Mouse (Mus musculus): ENCODE measurements at regions not wholly inside any gene's neighbourhood (a gene's known extent, or its start where the extent isn't known, plus 50 kb on each side); places are given as distances from the start of the nearest gene placed in this dataset.

- DNase-seq (ENCODE audit: low spot score in 2 of 2): no peak
- intact Hi-C loops (cut with DNase I): no loop called here
Observed at GRCm38 (mm10) chr9:30848249-30848648, 74.0 kb downstream of the Adamts15 start.

- intact Hi-C loops (cut with DNase I): no loop called here
- no peak for DNase-seq (ENCODE audit: low spot score in 2 of 2)
Observed at GRCm38 (mm10) chr9:30845609-30846290, 76.5 kb downstream of the Adamts15 start.

GRCm38 (mm10) chr9:30844079-30844563, 78.1 kb downstream of the Adamts15 start:
- peak in 1 of 2 experiments; percentile 15 for DNase-seq (ENCODE audit: low spot score in 2 of 2)
- intact Hi-C loops (cut with DNase I): no loop called here

GRCm38 (mm10) chr9:30834908-30835307, 87.3 kb downstream of the Adamts15 start:
- no peak for DNase-seq (ENCODE audit: low spot score in 2 of 2)
- intact Hi-C loops (cut with DNase I): no loop called here

GRCm38 (mm10) chr9:30834565-30834905, 87.7 kb downstream of the Adamts15 start:
- intact Hi-C loops (cut with DNase I): no loop called here
- no peak for DNase-seq (ENCODE audit: low spot score in 2 of 2)

- intact Hi-C loops (cut with DNase I): no loop called here
- DNase-seq (ENCODE audit: low spot score in 2 of 2): no peak
Observed at GRCm38 (mm10) chr9:30833836-30834564, 88.3 kb downstream of the Adamts15 start.

- intact Hi-C loops (cut with DNase I): no loop called here
- DNase-seq (ENCODE audit: low spot score in 2 of 2): no peak
Observed at GRCm38 (mm10) chr9:30829158-30829870, 92.9 kb downstream of the Adamts15 start.

- DNase-seq (ENCODE audit: low spot score in 2 of 2): no peak
- intact Hi-C loops (cut with DNase I): no loop called here
Observed at GRCm38 (mm10) chr9:30827780-30828179, 94.5 kb downstream of the Adamts15 start.

GRCm38 (mm10) chr9:30824056-30824625, 98.1 kb downstream of the Adamts15 start:
- no peak for DNase-seq (ENCODE audit: low spot score in 2 of 2)
- intact Hi-C loops (cut with DNase I): no loop called here

- intact Hi-C loops (cut with DNase I): no loop called here
- no peak for DNase-seq (ENCODE audit: low spot score in 2 of 2)
Observed at GRCm38 (mm10) chr9:30820806-30821375, 101.4 kb downstream of the Adamts15 start.

GRCm38 (mm10) chr9:30813246-30813645, 109.0 kb downstream of the Adamts15 start:
- intact Hi-C loops (cut with DNase I): no loop called here
- no peak for DNase-seq (ENCODE audit: low spot score in 2 of 2)

GRCm38 (mm10) chr9:30810843-30811242, 111.4 kb downstream of the Adamts15 start:
- no peak for DNase-seq (ENCODE audit: low spot score in 2 of 2)
- intact Hi-C loops (cut with DNase I): no loop called here

GRCm38 (mm10) chr9:30810290-30810689, 112.0 kb downstream of the Adamts15 start:
- intact Hi-C loops (cut with DNase I): no loop called here
- DNase-seq (ENCODE audit: low spot score in 2 of 2): no peak

GRCm38 (mm10) chr9:30808863-30809491, 113.3 kb downstream of the Adamts15 start:
- no peak for DNase-seq (ENCODE audit: low spot score in 2 of 2)
- intact Hi-C loops (cut with DNase I): no loop called here

- intact Hi-C loops (cut with DNase I): no loop called here
- peak; percentile 2 to 11 for DNase-seq (ENCODE audit: low spot score in 2 of 2)
Observed at GRCm38 (mm10) chr9:30803755-30804532, 118.3 kb downstream of the Adamts15 start.

- DNase-seq (ENCODE audit: low spot score in 2 of 2): no peak
- intact Hi-C loops (cut with DNase I): no loop called here
Observed at GRCm38 (mm10) chr9:30802826-30803225, 119.4 kb downstream of the Adamts15 start.

GRCm38 (mm10) chr9:30794701-30795407, 127.4 kb downstream of the Adamts15 start:
- intact Hi-C loops (cut with DNase I): no loop called here

GRCm38 (mm10) chr9:30781221-30781620, 141.0 kb downstream of the Adamts15 start:
- intact Hi-C loops (cut with DNase I): no loop called here
- DNase-seq (ENCODE audit: low spot score in 2 of 2): no peak

More at GRCm38 (mm10) chr9:30794701-30795407, 127.4 kb downstream of the Adamts15 start:
- no peak for DNase-seq (ENCODE audit: low spot score in 2 of 2)

All from left cerebral cortex, postnatal 25 days (tissue).